Mouse (Mus musculus) ES-E14 (cell line): ENCODE results near the gene Hsf5. TPM values are rescaled to one million over a fixed set of nuclear protein-coding genes. Genes with fewer than 3 reads are reported as not detected.

Experiments
- DNase-seq: peaks from one replicate; pipeline ENCODE4 v3.0.0-alpha.2; 2013; ENCODE audit warnings: low read depth, low spot score
- H3K27ac ChIP-seq: 2 replicates; pipeline ENCODE4 v1.5.1; 2012; ENCODE audit warnings: low read depth, mild to moderate bottlenecking, low read length, moderate library complexity, mixed read lengths; ENCODE audit not compliant: poor library complexity, insufficient read depth, severe bottlenecking
- H3K36me3 ChIP-seq: 2 replicates; pipeline ENCODE4 v1.6.1; 2012; ENCODE audit warnings: mild to moderate bottlenecking, low read length, moderate library complexity, mixed read lengths; ENCODE audit not compliant: control insufficient read depth, poor library complexity, insufficient read depth, severe bottlenecking
- H3K4me1 ChIP-seq, 2 experiments: fragments of 150-350 bp in 1 of 2; sonication (generic) in 1 of 2; 2 replicates each; pipeline ENCODE4 v1.6.1; 2012; ENCODE audit warnings: low read length in 2 of 2, mild to moderate bottlenecking in 1 of 2, mixed read lengths in 1 of 2; ENCODE audit not compliant: control insufficient read depth in 2 of 2, insufficient read depth in 2 of 2, poor library complexity in 1 of 2
- H3K4me3 ChIP-seq, 2 experiments: fragments of 150-350 bp in 1 of 2; sonication (generic) in 1 of 2; 2 replicates each; pipeline ENCODE4 v1.5.1; 2012; ENCODE audit warnings: low read length in 2 of 2, low read depth in 1 of 2, mild to moderate bottlenecking in 1 of 2, mixed read lengths in 1 of 2; ENCODE audit not compliant: insufficient read depth in 1 of 2, poor library complexity in 1 of 2, severe bottlenecking in 1 of 2
- H3K9ac ChIP-seq: 2 replicates; pipeline ENCODE4 v1.6.1; 2012; ENCODE audit warnings: low read depth, mild to moderate bottlenecking, low read length, mixed read lengths; ENCODE audit not compliant: poor library complexity, insufficient read depth, severe bottlenecking
- H3K9me3 ChIP-seq: fragments of 150-350 bp; sonication (generic); 2 replicates; pipeline ENCODE4 v1.6.1; 2012; ENCODE audit warnings: low read depth, mild to moderate bottlenecking, low read length; ENCODE audit not compliant: control insufficient read depth, insufficient read depth
- CHD2 ChIP-seq: IDR thresholded peaks from 2 replicates; pipeline ENCODE4 v1.6.1; 2014; ENCODE audit warnings: mild to moderate bottlenecking, low read depth, low read length, inconsistent platforms
- HCFC1 ChIP-seq: IDR thresholded peaks from 2 replicates; pipeline ENCODE4 v1.6.1; 2012; ENCODE audit warnings: low read length, inconsistent platforms, borderline replicate concordance; ENCODE audit not compliant: insufficient read depth
- MAFK ChIP-seq: IDR thresholded peaks from 2 replicates; pipeline ENCODE4 v1.6.1; 2014; ENCODE audit warnings: mild to moderate bottlenecking, low read depth, low read length, inconsistent platforms; ENCODE audit not compliant: insufficient read depth
- ZC3H11A ChIP-seq: IDR thresholded peaks from 2 replicates; pipeline ENCODE4 v1.6.1; 2012; ENCODE audit warnings: low read depth, mild to moderate bottlenecking, inconsistent platforms, low read length, borderline replicate concordance
- ZNF384 ChIP-seq: IDR thresholded peaks from 2 replicates; pipeline ENCODE4 v1.6.1; 2012; ENCODE audit warnings: low read depth, low read length, inconsistent platforms
- in situ Hi-C, 2 experiments: fragments of 600-800 bp; cut with MboI; formaldehyde crosslinking; loops; one replicate each; pipeline ENCODE4 v1.15.1; 2025; ENCODE audit warnings: low sequenced_read_pairs in 2 of 2, inconsistent platforms in 1 of 2; ENCODE audit not compliant: unreplicated experiment in 2 of 2
- total RNA-seq: library from RNA; depleted of rRNA; stranded (reverse); fragments of 300-350 nt; gene quantifications from 2 replicates; pipeline ENCODE4 v1.2.3, GENCODE M21; 2012

Hsf5 gene
- total RNA-seq, 1 experiment, result 0.40 TPM

- peaks cover 5 to 12% of the 10 kb centered on the region in 2 experiments; a peak in 2 of 4 replicates for H3K4me1 ChIP-seq
- in situ Hi-C loops, result no loop called here
- TF ChIP-seq CHD2 (no peak), ZC3H11A (no peak), ZNF384 (no peak), MAFK (no peak), HCFC1 (no peak)
- no peak overlapping the region for H3K27ac ChIP-seq
- no peak overlapping the region for H3K9ac ChIP-seq
- H3K36me3 ChIP-seq, result no peaks in the 10 kb centered on the region
- no peak for DNase-seq
- H3K9me3 ChIP-seq, result no peaks in the 10 kb centered on the region
- H3K4me3 ChIP-seq, result no peak overlapping the region
Measured at GRCm38 (mm10) chr11:87689402-87689808, 72.4 kb downstream of the Hsf5 start.

GRCm38 (mm10) chr11:87690054-87690740 lies 73.2 kb downstream of the Hsf5 start:
- Histone ChIP-seq H3K9me3 (no peaks in the 10 kb centered on the region), H3K4me1 (peaks cover 5 to 12% of the 10 kb centered on the region in 2 experiments; a peak in 2 of 4 replicates), H3K9ac (no peak overlapping the region), H3K36me3 (no peaks in the 10 kb centered on the region), H3K4me3 (no peak overlapping the region), H3K27ac (no peak overlapping the region)
- no peak for TF ChIP-seq HCFC1
- no peak for TF ChIP-seq ZC3H11A
- no peak for TF ChIP-seq MAFK
- no peak for TF ChIP-seq ZNF384
- no peak for TF ChIP-seq CHD2
- DNase-seq, result no peak
- in situ Hi-C loops, result no loop called here

DNA sequence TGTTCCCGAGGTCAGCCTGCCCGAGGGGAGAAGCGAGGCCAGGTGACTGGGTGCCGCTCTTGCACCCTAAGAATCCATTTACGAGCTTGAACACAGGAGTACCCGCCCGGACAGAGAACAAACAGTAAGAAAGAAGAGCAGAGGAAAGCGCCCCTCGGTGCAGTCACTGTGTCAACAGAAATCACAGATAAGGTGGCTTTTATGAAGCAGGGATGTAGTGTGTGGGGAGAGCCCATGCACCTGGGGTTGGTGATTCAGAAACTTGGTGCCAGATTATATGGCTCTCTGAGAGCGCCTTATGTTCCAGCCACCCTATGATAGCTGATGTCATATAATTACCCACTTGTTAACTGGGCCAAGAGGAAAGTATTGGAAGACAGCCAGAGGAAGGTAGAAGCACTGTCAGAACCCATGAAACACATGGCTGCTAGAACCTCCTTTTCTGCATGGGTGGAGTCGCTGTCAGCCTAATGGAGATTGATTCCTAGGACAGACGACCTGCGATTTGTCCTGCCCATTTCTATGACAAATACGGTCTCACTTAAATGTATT lies 80.2 kb downstream of the Hsf5 start:
- no peaks in the 10 kb centered on the region for H3K4me1 ChIP-seq
- no peak overlapping the region for H3K4me3 ChIP-seq
- H3K36me3 ChIP-seq, result no peaks in the 10 kb centered on the region
- in situ Hi-C loops, result no loop called here
- no peaks in the 10 kb centered on the region for H3K9me3 ChIP-seq
- TF ChIP-seq HCFC1 (no peak), CHD2 (no peak), ZNF384 (no peak), ZC3H11A (no peak), MAFK (no peak)
- H3K9ac ChIP-seq, result no peak overlapping the region
- H3K27ac ChIP-seq, result no peak overlapping the region; the same call in 1 of the 2 replicates
- no peak for DNase-seq

DNA sequence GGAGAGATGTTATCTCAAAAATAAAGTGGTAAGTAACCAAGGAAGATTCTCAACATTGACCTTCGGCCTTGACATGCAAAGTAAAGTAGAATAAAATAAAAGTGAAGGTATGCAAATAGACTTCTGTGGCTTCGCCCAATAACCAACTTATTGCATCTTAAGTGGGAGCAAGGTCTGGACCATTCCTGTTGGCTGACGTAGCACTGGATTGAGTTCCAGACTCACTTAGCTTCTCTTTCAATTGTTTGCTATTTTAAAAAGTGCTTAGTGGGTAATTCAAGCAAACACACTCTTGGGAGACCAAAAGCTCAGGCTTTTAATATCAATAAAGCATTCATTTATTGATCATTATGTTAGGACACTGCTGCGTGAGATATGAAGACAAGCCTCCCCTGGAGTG lies 81.2 kb downstream of the Hsf5 start:
- Histone ChIP-seq H3K27ac (no peak overlapping the region), H3K36me3 (no peaks in the 10 kb centered on the region), H3K9me3 (no peaks in the 10 kb centered on the region), H3K9ac (no peak overlapping the region), H3K4me1 (no peaks in the 10 kb centered on the region), H3K4me3 (no peak overlapping the region)
- in situ Hi-C loops, result no loop called here
- TF ChIP-seq ZNF384 (no peak), MAFK (no peak), HCFC1 (no peak), ZC3H11A (no peak), CHD2 (no peak)
- no peak for DNase-seq
